ENCODE assay signal across 21 mouse cellular contexts in the genomic region with DNA sequence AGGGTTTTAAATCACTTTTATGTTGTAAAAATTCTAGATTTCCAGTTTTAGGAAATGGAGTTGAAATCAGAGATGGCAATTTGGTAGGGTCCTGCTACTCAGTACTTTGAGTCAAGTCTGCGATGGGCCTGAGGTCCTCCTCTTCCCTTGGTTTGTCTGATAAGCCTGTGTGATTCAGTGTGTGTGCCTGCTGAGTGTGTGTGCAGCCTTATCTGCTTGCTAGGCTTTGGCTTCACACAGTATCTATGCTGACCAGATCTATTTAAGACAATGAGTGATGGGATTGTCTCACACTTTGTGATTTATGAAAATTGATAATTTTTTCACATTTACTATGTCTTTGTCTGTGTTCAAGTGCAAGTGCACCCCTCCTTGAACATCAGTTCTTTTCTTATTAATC. TPM values are rescaled to one million over a fixed set of nuclear protein-coding genes. Genes with fewer than 3 reads are reported as not detected.
DNase-seq lines count a peak whose midpoint lies in the region; ATAC-seq and TF ChIP-seq lines count a peak whose summit lies in the region.
"Had no signal": no experiment of that assay in that cellular context is flagged by ENCODE, and none has a peak within 500 bp of the region (broad histone marks: within the 10 kb centered on the region; RNA-seq: fewer than 3 reads in every experiment).

No protein-coding gene starts in this region.

- TF ChIP-seq CTCF in stomach, postnatal 0 days (IDR thresholded peaks at IDR 0.05; ENCODE audit: low read depth) = no peak

- no peak for DNase-seq in stomach, postnatal 0 days (ENCODE audit: low spot score)
- no peak for DNase-seq in liver, embryonic 11.5 days (ENCODE audit: low spot score)
- DNase-seq in urinary bladder, postnatal 36 days (ENCODE audit: low spot score in 2 of 2) = no peak
- no peak for DNase-seq in adrenal gland, adult 18-20 months (ENCODE audit: low spot score in 2 of 2)
- DNase-seq: adrenal gland, adult 2 months; adrenal gland, postnatal 25 days; cerebellum, adult 2 months; cerebellum, postnatal 10 days; forebrain, postnatal 0 days; gastrocnemius, postnatal 36 days; heart, postnatal 36 days had no signal

- 4% methylated on average over 1 of the region's 1 CpGs for WGBS in heart, embryonic 13.5 days
- WGBS in heart, embryonic 11.5 days (ENCODE audit: insufficient replicate concordance) = 17% methylated on average over 1 of the region's 1 CpGs
- 59% methylated on average over 1 of the region's 1 CpGs for whole genome bisulfite sequencing in stomach, embryonic 15.5 days
- 75% methylated on average over 1 of the region's 1 CpGs for WGBS in stomach, postnatal 0 days
- WGBS in liver, embryonic 11.5 days = 24% methylated on average over 1 of the region's 1 CpGs

- ATAC-seq in heart, embryonic 13.5 days (ENCODE audit: extremely low read depth, insufficient number of reproducible peaks, low FRiP score, low TSS enrichment) = no peak
- ATAC-seq in heart, embryonic 11.5 days (replicated peaks; ENCODE audit: insufficient number of reproducible peaks, low FRiP score, low TSS enrichment) = no peak
- 0 out of 2 replicates have a peak, but pooled peaks have one; percentile 18 for ATAC-seq in stomach, embryonic 15.5 days (ENCODE audit: insufficient read depth, low FRiP score, low read depth)
- no peak for ATAC-seq in stomach, postnatal 0 days (ENCODE audit: low FRiP score, low TSS enrichment)
- ATAC-seq in liver, embryonic 11.5 days (replicated peaks; ENCODE audit: low FRiP score) = peak; percentile 82; the same call in 1 of the 2 replicates
- ATAC-seq in megakaryocyte-erythroid progenitor cell, adult 5-6 weeks (replicated peaks; ENCODE audit: low FRiP score, low TSS enrichment, poor library complexity, severe bottlenecking) = peak; percentile 73
- ATAC-seq: activated CD4-positive, CD25-positive, alpha-beta regulatory T cell, adult 4 months; forebrain, embryonic 13.5 days; forebrain, postnatal 0 days; inflammation-experienced regulatory T-cells, adult 6 months; Patski had no signal

- H3K27me3 ChIP-seq in heart, embryonic 13.5 days (replicated peaks) = no peaks in the 10 kb centered on the region
- no peaks in the 10 kb centered on the region for H3K27me3 ChIP-seq in heart, embryonic 11.5 days (ENCODE audit: control insufficient read depth, insufficient read depth, low read length)
- no peaks in the 10 kb centered on the region for H3K27me3 ChIP-seq in stomach, embryonic 15.5 days (replicated peaks)
- H3K27me3 ChIP-seq in stomach, postnatal 0 days (ENCODE audit: control insufficient read depth, insufficient read depth, low read length) = no peaks in the 10 kb centered on the region
- no peaks in the 10 kb centered on the region for H3K27me3 ChIP-seq in liver, embryonic 11.5 days (replicated peaks; ENCODE audit: control insufficient read depth, insufficient read depth, low read length)
- H3K27me3 ChIP-seq: forebrain, embryonic 13.5 days; hindbrain, embryonic 15.5 days; Patski had no signal

- H3K4me2 ChIP-seq in heart, embryonic 13.5 days = no peak overlapping the region
- no peak overlapping the region for H3K4me2 ChIP-seq in heart, embryonic 11.5 days
- no peak overlapping the region for H3K4me2 ChIP-seq in stomach, embryonic 15.5 days
- no peak overlapping the region for H3K4me2 ChIP-seq in stomach, postnatal 0 days (replicated peaks; ENCODE audit: low read depth)
- no peak overlapping the region for H3K4me2 ChIP-seq in liver, embryonic 11.5 days
- H3K4me2 ChIP-seq: forebrain, embryonic 13.5 days; hindbrain, embryonic 15.5 days had no signal

- H3K27ac ChIP-seq in heart, embryonic 13.5 days (replicated peaks) = peak overlapping the region; percentile 33
- no peak overlapping the region for H3K27ac ChIP-seq in heart, embryonic 11.5 days (ENCODE audit: low read depth, low read length)
- peak overlapping the region; percentile 40; the same call in 1 of the 2 replicates for H3K27ac ChIP-seq in stomach, embryonic 15.5 days
- H3K27ac ChIP-seq in stomach, postnatal 0 days (replicated peaks) = no peak overlapping the region
- no peak overlapping the region for H3K27ac ChIP-seq in liver, embryonic 11.5 days (ENCODE audit: low read depth, low read length)
- H3K27ac ChIP-seq: forebrain, embryonic 13.5 days; hindbrain, embryonic 15.5 days had no signal

- TF ChIP-seq EP300 in stomach, postnatal 0 days (optimal IDR thresholded peaks at IDR 0.05) = no peak

- no peak overlapping the region for H3K9ac ChIP-seq in heart, embryonic 13.5 days
- H3K9ac ChIP-seq in heart, embryonic 11.5 days (ENCODE audit: low read depth, low read length) = no peak overlapping the region
- no peak overlapping the region for H3K9ac ChIP-seq in stomach, embryonic 15.5 days
- H3K9ac ChIP-seq in stomach, postnatal 0 days (ENCODE audit: low read length) = no peak overlapping the region
- no peak overlapping the region for H3K9ac ChIP-seq in liver, embryonic 11.5 days (ENCODE audit: low read depth, low read length)
- H3K9ac ChIP-seq: forebrain, embryonic 13.5 days; forebrain, postnatal 0 days; hindbrain, embryonic 15.5 days had no signal

- no peak overlapping the region for H3K4me3 ChIP-seq in heart, embryonic 13.5 days
- no peak overlapping the region for H3K4me3 ChIP-seq in heart, embryonic 11.5 days (ENCODE audit: low read depth, low read length)
- no peak overlapping the region for H3K4me3 ChIP-seq in stomach, embryonic 15.5 days (replicated peaks)
- no peak overlapping the region for H3K4me3 ChIP-seq in stomach, postnatal 0 days (ENCODE audit: low read depth, low read length)
- H3K4me3 ChIP-seq in liver, embryonic 11.5 days (ENCODE audit: low read depth, low read length) = no peak overlapping the region
- H3K4me3 ChIP-seq: embryonic facial prominence, embryonic 10.5 days; forebrain, embryonic 13.5 days; hindbrain, embryonic 15.5 days had no signal

- peaks cover 46% of the 10 kb centered on the region for H3K4me1 ChIP-seq in heart, embryonic 13.5 days
- H3K4me1 ChIP-seq in heart, embryonic 11.5 days (ENCODE audit: control insufficient read depth, insufficient read depth, low read length) = peaks cover 30% of the 10 kb centered on the region
- H3K4me1 ChIP-seq in stomach, embryonic 15.5 days = peaks cover 18% of the 10 kb centered on the region; the same call in 1 of the 2 replicates
- peaks cover 11% of the 10 kb centered on the region for H3K4me1 ChIP-seq in stomach, postnatal 0 days (replicated peaks; ENCODE audit: control insufficient read depth, insufficient read depth)
- H3K4me1 ChIP-seq in liver, embryonic 11.5 days (replicated peaks; ENCODE audit: control insufficient read depth, insufficient read depth, low read length) = peaks cover 22% of the 10 kb centered on the region

- no peaks in the 10 kb centered on the region for H3K9me3 ChIP-seq in heart, embryonic 13.5 days
- H3K9me3 ChIP-seq in heart, embryonic 11.5 days (replicated peaks; ENCODE audit: control insufficient read depth, low read length) = no peaks in the 10 kb centered on the region
- no peaks in the 10 kb centered on the region for H3K9me3 ChIP-seq in stomach, embryonic 15.5 days
- no peaks in the 10 kb centered on the region for H3K9me3 ChIP-seq in stomach, postnatal 0 days (ENCODE audit: control insufficient read depth, low read length)
- no peaks in the 10 kb centered on the region for H3K9me3 ChIP-seq in liver, embryonic 11.5 days (ENCODE audit: control insufficient read depth, low read length)
- H3K9me3 ChIP-seq: embryonic facial prominence, embryonic 10.5 days; forebrain, embryonic 13.5 days; hindbrain, embryonic 15.5 days had no signal

- peaks cover 3% of the 10 kb centered on the region for H3K36me3 ChIP-seq in heart, embryonic 13.5 days
- no peaks in the 10 kb centered on the region for H3K36me3 ChIP-seq in heart, embryonic 11.5 days (ENCODE audit: control insufficient read depth, insufficient read depth, low read length)
- no peaks in the 10 kb centered on the region for H3K36me3 ChIP-seq in stomach, embryonic 15.5 days
- peaks cover 2% of the 10 kb centered on the region; the same call in 1 of the 2 replicates for H3K36me3 ChIP-seq in stomach, postnatal 0 days (ENCODE audit: control insufficient read depth, insufficient read depth, low read length)
- H3K36me3 ChIP-seq in liver, embryonic 11.5 days (ENCODE audit: control insufficient read depth, insufficient read depth, low read length) = no peaks in the 10 kb centered on the region

RNA-seq across cellular contexts. Expression of gene Ncoa3, which starts 50.1 kb away (rescaled TPM):
- polyA plus RNA-seq in heart, embryonic 13.5 days (2015; fragmentation: Nextera tagmentation; extraction: Ambion mirVana) = 10.5 and 11.2 TPM in 2 replicates
- polyA plus RNA-seq in heart, embryonic 11.5 days (2014; fragmentation: Nextera tagmentation; extraction: Ambion mirVana) = 14.2 and 15.6 TPM in 2 replicates
- 12.9 and 14.1 TPM in 2 replicates for polyA plus RNA-seq in stomach, embryonic 15.5 days (2015; fragmentation: Nextera tagmentation; extraction: Ambion mirVana)
- polyA plus RNA-seq in stomach, postnatal 0 days (2015; fragmentation: Nextera tagmentation; extraction: Ambion mirVana) = 7.5 and 8.3 TPM in 2 replicates
- 15.2 and 16.6 TPM in 2 replicates for polyA plus RNA-seq in liver, embryonic 11.5 days (2014; fragmentation: Nextera tagmentation; extraction: Ambion mirVana)
- total RNA-seq in megakaryocyte-erythroid progenitor cell, adult 5-6 weeks (2014; fragmentation: Nextera tagmentation) = 8.3 and 21.1 TPM in 2 replicates
- 8.8 and 15.9 TPM in 2 replicates for total RNA-seq in megakaryocyte-erythroid progenitor cell, adult 5-6 weeks (2017)
- total RNA-seq in adrenal gland, adult 18-20 months (2021) = 10 to 100 TPM; 32.1 to 35.9 TPM

Comparison
In these comparisons a context has a peak if more than half of its experiments do, and no peak if none do; other contexts are left out.
1. ATAC-seq: peak in stomach, embryonic 15.5 days (single experiment), liver, embryonic 11.5 days (single experiment) and megakaryocyte-erythroid progenitor cell, adult 5-6 weeks (single experiment); none in heart, embryonic 13.5 days (single experiment), heart, embryonic 11.5 days (single experiment) and stomach, postnatal 0 days (single experiment).
2. H3K27ac ChIP-seq: peak in heart, embryonic 13.5 days (single experiment) and stomach, embryonic 15.5 days (single experiment); none in heart, embryonic 11.5 days (single experiment), stomach, postnatal 0 days (single experiment) and liver, embryonic 11.5 days (single experiment).